Mouse (Mus musculus) liver, embryonic 12.5 days (tissue): Measurements from ENCODE around the gene Glul. TPM values are rescaled to one million over a fixed set of nuclear protein-coding genes. Genes with fewer than 3 reads are reported as not detected.
A peak's percentile ranks its signal among the peaks of the same experiment; 100 is the strongest.

Source experiments
- ATAC-seq: fragments of 200-750 bp; cut with Nextera tagmentation; 2 replicates; pipeline ENCODE4 v1.8.0; 2017; ENCODE audit warnings: moderate number of reproducible peaks, mild to moderate bottlenecking, moderate library complexity
- H3K27ac ChIP-seq: fragments of 300-500 bp; sonication (generic); 2 replicates; pipeline ENCODE4 v1.5.1; 2016; ENCODE audit warnings: mild to moderate bottlenecking
- H3K27me3 ChIP-seq: fragments of 300-500 bp; sonication (generic); replicated peaks from 2 replicates; pipeline ENCODE4 v1.6.1; 2016; ENCODE audit warnings: mild to moderate bottlenecking, moderate library complexity
- H3K36me3 ChIP-seq: fragments of 300-500 bp; sonication (generic); 2 replicates; pipeline ENCODE4 v1.6.1; 2016; ENCODE audit warnings: mild to moderate bottlenecking, moderate library complexity
- H3K4me1 ChIP-seq: fragments of 300-500 bp; sonication (generic); 2 replicates; pipeline ENCODE4 v1.6.1; 2016
- H3K4me2 ChIP-seq: fragments of 300-500 bp; sonication (generic); 2 replicates; pipeline ENCODE4 v1.6.1; 2016; ENCODE audit warnings: mild to moderate bottlenecking, moderate library complexity
- H3K4me3 ChIP-seq: fragments of 300-500 bp; sonication (generic); 2 replicates; pipeline ENCODE4 v1.5.1; 2016; ENCODE audit warnings: mild to moderate bottlenecking, moderate library complexity
- H3K9ac ChIP-seq: fragments of 300-500 bp; sonication (generic); 2 replicates; pipeline ENCODE4 v1.6.1; 2016; ENCODE audit warnings: mild to moderate bottlenecking, moderate library complexity
- H3K9me3 ChIP-seq: fragments of 300-500 bp; sonication (generic); replicated peaks from 2 replicates; pipeline ENCODE4 v1.6.1; 2016; ENCODE audit warnings: mild to moderate bottlenecking, moderate library complexity
- WGBS: fragments of 180-500 bp; shearing (Covaris S2); methylation state at CpG from one replicate; pipeline ENCODE4 v1.1.7; 2016; ENCODE audit not compliant: insufficient replicate concordance; 5-methylcytosine and 5-hydroxymethylcytosine counted together
- microRNA-seq: library from miRNA; unstranded; fragments of <30 nt; microRNA quantifications from one replicate; pipeline ENCODE4, GENCODE M21; 2017
- polyA plus RNA-seq: library from polyadenylated mRNA; unstranded; fragments of >200 nt; fragmentation: Nextera tagmentation; extraction: Ambion mirVana; gene quantifications from 2 replicates; pipeline ENCODE4 v1.2.1, GENCODE M21; 2016

Gene Glul
- polyA plus RNA-seq, 1 experiment from 2014 or later: 107 TPM

DNA sequence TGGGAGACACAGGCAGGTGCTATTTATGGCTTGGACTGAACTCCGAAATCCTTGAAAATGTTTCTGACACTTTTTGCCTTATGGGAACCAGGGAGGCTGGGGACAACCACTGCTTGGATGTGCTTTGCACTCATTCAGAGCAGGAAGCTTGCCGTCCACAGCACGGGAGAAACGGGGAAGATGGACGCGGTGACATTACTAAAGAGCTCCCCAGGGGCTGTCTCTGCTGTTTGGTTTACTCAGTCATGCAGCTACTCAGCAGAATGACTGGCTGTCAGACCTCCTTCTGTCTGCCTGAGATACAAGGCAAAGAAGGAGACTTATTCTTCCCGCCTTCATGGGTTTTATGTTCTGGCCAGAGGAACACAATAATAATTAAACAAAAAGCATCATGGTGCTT lies 47.2 kb downstream of the Glul start:
- 65% methylated on average over 7 of the region's 7 CpGs for WGBS

DNA sequence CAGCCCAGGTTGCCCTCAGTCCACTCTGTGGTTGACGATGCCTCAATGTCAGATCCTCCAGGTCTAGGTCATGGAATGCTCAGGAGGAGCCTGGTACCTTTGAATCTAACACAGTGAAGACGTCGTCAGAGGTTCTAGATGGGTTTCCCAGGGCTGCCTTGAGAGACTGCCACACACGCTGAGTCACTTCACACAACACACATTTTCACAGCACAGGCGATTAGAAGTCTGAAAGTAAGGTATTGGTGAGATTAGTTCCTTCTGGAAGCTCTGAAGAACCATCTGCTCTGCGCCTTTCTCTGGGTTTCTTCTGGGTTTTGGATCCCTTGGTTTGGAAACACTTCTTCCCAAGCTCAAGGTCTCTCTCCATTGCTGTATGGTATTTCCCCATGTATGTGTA lies 48.1 kb downstream of the Glul start:
- Histone ChIP-seq H3K4me3 (no peak overlapping the region), H3K4me2 (no peak overlapping the region), H3K27ac (no peak overlapping the region), H3K36me3 (no peaks in the 10 kb centered on the region), H3K27me3 (no peaks in the 10 kb centered on the region), H3K9ac (no peak overlapping the region), H3K4me1 (no peaks in the 10 kb centered on the region), H3K9me3 (no peaks in the 10 kb centered on the region)
- ATAC-seq: no peak
- WGBS: 78% methylated on average over 6 of the region's 6 CpGs

More for the DNA sequence above, 47.2 kb downstream of the Glul start:
- H3K27me3 ChIP-seq: no peaks in the 10 kb centered on the region
- H3K4me1 ChIP-seq: no peaks in the 10 kb centered on the region
- no peak overlapping the region for H3K9ac ChIP-seq
- ATAC-seq: no peak
- H3K4me2 ChIP-seq: no peak overlapping the region
- no peaks in the 10 kb centered on the region for H3K9me3 ChIP-seq
- no peak overlapping the region for H3K27ac ChIP-seq
- no peak overlapping the region for H3K4me3 ChIP-seq
- no peaks in the 10 kb centered on the region for H3K36me3 ChIP-seq

DNA sequence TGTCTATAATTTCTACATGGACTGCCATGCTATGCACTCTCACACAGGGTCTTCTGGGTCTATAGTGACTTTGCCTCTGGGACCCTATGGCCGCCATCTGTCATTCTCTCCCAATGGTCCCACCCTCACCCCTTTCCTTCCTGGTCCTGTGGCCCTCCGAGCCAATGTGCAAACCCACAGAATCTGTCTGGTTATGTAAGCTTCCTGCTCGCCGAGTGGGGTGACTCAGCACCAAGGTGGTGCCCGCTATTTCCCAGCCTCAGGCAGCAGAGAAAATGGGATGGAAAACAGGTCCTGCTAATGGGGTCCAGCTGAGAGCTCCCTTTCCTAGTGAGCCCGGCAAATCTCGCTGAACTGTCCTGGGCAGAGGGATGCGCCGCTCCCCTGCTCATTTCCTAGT lies 53.5 kb downstream of the Glul start:
- 0 out of 2 replicates have a peak, but pooled peaks cover 9% of the 10 kb centered on the region for H3K4me1 ChIP-seq
- WGBS: 69% methylated on average over 9 of the region's 9 CpGs
- H3K27ac ChIP-seq: no peak overlapping the region
- no peak overlapping the region for H3K4me2 ChIP-seq
- H3K9me3 ChIP-seq: no peaks in the 10 kb centered on the region
- no peak overlapping the region for H3K4me3 ChIP-seq
- H3K9ac ChIP-seq: no peak overlapping the region
- H3K36me3 ChIP-seq: no peaks in the 10 kb centered on the region
- no peaks in the 10 kb centered on the region for H3K27me3 ChIP-seq
- no peak for ATAC-seq

DNA sequence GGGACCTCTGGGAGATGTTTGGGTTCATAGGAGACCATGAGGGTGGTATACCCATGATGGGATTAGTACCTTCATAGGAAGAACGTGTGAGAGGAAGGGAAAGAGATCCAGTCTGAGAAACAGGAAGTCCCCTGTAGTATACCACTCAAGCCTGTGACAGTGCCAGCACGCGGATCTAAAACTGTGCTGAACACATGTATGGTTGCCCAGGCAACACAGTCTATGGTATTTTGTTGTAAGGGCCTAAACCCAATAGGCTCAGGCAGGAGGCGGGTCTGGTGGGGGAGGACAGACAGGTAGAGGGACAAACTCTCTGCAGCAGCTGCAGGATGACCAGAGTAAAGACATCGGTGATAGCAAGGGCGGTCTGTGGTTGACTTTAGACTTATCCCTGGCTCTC lies 54.1 kb downstream of the Glul start:
- Histone ChIP-seq H3K36me3 (no peaks in the 10 kb centered on the region), H3K4me1 (0 out of 2 replicates have a peak, but pooled peaks cover 9% of the 10 kb centered on the region), H3K4me2 (no peak overlapping the region), H3K27ac (no peak overlapping the region), H3K9me3 (no peaks in the 10 kb centered on the region), H3K27me3 (no peaks in the 10 kb centered on the region), H3K4me3 (no peak overlapping the region), H3K9ac (no peak overlapping the region)
- 63% methylated on average over 6 of the region's 6 CpGs for WGBS
- no peak for ATAC-seq

DNA sequence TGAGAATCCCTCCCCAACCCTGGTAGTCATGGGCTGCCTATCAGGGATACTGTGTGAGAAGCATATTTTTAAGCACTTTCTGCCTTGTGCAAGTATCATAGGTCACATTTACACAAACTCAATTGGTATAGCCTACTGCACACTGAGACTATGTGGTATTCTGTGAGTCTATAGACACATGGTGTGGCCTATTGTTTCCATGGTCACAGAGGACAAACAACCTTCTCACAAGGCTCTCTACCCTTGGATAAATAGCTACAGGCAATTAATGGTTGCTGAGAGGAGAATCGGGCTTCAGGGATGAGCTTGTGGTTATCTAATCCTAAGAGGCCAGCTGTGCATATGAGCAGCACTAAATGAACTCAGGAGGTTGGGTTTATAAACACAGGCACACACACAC lies 58.1 kb downstream of the Glul start:
- 42% methylated on average over 1 of the region's 1 CpGs for WGBS
- Histone ChIP-seq H3K9me3 (no peaks in the 10 kb centered on the region), H3K27ac (no peak overlapping the region), H3K27me3 (no peaks in the 10 kb centered on the region), H3K9ac (no peak overlapping the region), H3K4me2 (no peak overlapping the region), H3K4me3 (no peak overlapping the region), H3K36me3 (no peaks in the 10 kb centered on the region), H3K4me1 (0 out of 2 replicates have a peak, but pooled peaks cover 9% of the 10 kb centered on the region)
- no peak for ATAC-seq

Small RNA genes within 50 kb of the gene (microRNA-seq; reads per million reads assigned to microRNA genes)
- gene Mir8114: 29.9 reads per million, percentile 36 among the genes with 10 or more reads in this experiment

Other genes with a start within 250 kb of the Glul start
- gene Rgs8, start 246.9 kb upstream of the Glul start, polyA plus RNA-seq: 0.10 and 0.22 TPM in 2 replicates
- gene Rgs16, start 159.6 kb upstream of the Glul start, polyA plus RNA-seq: 0.57 and 0.81 TPM in 2 replicates
- gene Rnasel, start 150.5 kb upstream of the Glul start, polyA plus RNA-seq: 10.4 TPM in 2 replicates
- 0.04 TPM in 1 of 2 replicates, not detected in the other for gene Rgsl1, start 55.8 kb upstream of the Glul start, polyA plus RNA-seq
- gene Teddm1b, start 25.6 kb upstream of the Glul start, polyA plus RNA-seq: 0.25 and 0.26 TPM in 2 replicates
- not detected in 2 replicates for gene Teddm1a, start 8.2 kb upstream of the Glul start, polyA plus RNA-seq
- gene Teddm2, start 284 bp downstream of the Glul start, polyA plus RNA-seq: 0.36 and 0.44 TPM in 2 replicates